Mouse (Mus musculus): ENCODE data around the gene Cdh13.

DNA sequence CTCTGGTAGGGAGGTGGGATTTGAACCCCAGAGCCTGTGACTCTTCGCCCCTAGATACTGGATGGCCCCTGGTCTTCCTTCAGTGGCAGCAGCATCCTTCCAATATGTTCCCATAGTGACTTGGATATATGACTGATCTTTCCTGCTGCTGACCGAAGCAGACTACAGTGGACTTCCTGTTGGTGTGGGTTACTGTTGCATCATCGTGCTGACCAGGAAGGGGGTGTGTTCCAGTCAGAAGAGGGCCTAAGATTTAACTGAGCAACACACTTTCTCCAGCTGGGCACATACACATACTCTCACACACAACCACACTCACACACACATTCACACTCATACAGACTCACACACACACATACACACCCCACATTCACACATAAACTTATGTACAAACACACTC is 986.0 kb downstream of the Cdh13 start:
- no peak for TF ChIP-seq CTCF (IDR thresholded peaks at IDR 0.05; ENCODE audit: insufficient read depth, low read length)
- no peak for TF ChIP-seq POLR2A (IDR thresholded peaks at IDR 0.05; ENCODE audit: borderline replicate concordance, extremely low read depth, low read depth, low read length)
